Mouse (Mus musculus): ENCODE results near the gene Lrrc75a. TPM values are rescaled to one million over a fixed set of nuclear protein-coding genes. Genes with fewer than 3 reads are reported as not detected.
"Not testable (repeated sequence)": the region's sequence is repeated elsewhere in the genome, so short reads cannot be mapped to it uniquely, and the experiment has no call there.

The Lrrc75a gene
- polyA plus RNA-seq, 1 experiment from 2014 or later: 10.6 TPM

GRCm38 (mm10) chr11:62670006-62670405 lies 21.7 kb upstream of the Lrrc75a start:
- H3K4me2 ChIP-seq (ENCODE audit: low read length): no peak overlapping the region
- no peaks in the 10 kb centered on the region for H3K36me3 ChIP-seq (ENCODE audit: control insufficient read depth, insufficient read depth)
- H3K27ac ChIP-seq (ENCODE audit: low read length): no peak overlapping the region
- no peaks in the 10 kb centered on the region for H3K9me3 ChIP-seq (ENCODE audit: control insufficient read depth, low read length)
- H3K9ac ChIP-seq (replicated peaks; ENCODE audit: low read depth, low read length): no peak overlapping the region
- no peaks in the 10 kb centered on the region for H3K27me3 ChIP-seq (replicated peaks; ENCODE audit: control insufficient read depth, insufficient read depth, low read length)
- 77% methylated on average over 6 of the region's 6 CpGs for WGBS
- peaks cover 7% of the 10 kb centered on the region; the same call in 1 of the 2 replicates for H3K4me1 ChIP-seq (replicated peaks; ENCODE audit: control insufficient read depth, insufficient read depth, low read length)
- H3K4me3 ChIP-seq (replicated peaks; ENCODE audit: low read length): no peak overlapping the region
- ATAC-seq: no peak

- H3K36me3 ChIP-seq (ENCODE audit: control insufficient read depth, insufficient read depth): no peaks in the 10 kb centered on the region
- peak; percentile 33; the same call in 1 of the 2 replicates for ATAC-seq
Measured at GRCm38 (mm10) chr11:62669471-62669870, 21.1 kb upstream of the Lrrc75a start.

GRCm38 (mm10) chr11:62668986-62669385 lies 20.7 kb upstream of the Lrrc75a start:
- no peak for ATAC-seq

More at GRCm38 (mm10) chr11:62669471-62669870, 21.1 kb upstream of the Lrrc75a start:
- no peak overlapping the region for H3K4me3 ChIP-seq (replicated peaks; ENCODE audit: low read length)
- 39% methylated on average over 12 of the region's 12 CpGs for WGBS
- no peaks in the 10 kb centered on the region for H3K27me3 ChIP-seq (replicated peaks; ENCODE audit: control insufficient read depth, insufficient read depth, low read length)
- H3K4me2 ChIP-seq (ENCODE audit: low read length): 0 out of 2 replicates have a peak overlapping the region, but pooled peaks have one; percentile 5
- no peak overlapping the region for H3K9ac ChIP-seq (replicated peaks; ENCODE audit: low read depth, low read length)
- H3K27ac ChIP-seq (ENCODE audit: low read length): no peak overlapping the region
- H3K4me1 ChIP-seq (replicated peaks; ENCODE audit: control insufficient read depth, insufficient read depth, low read length): peaks cover 7% of the 10 kb centered on the region; the same call in 1 of the 2 replicates
- H3K9me3 ChIP-seq (ENCODE audit: control insufficient read depth, low read length): no peaks in the 10 kb centered on the region

DNA sequence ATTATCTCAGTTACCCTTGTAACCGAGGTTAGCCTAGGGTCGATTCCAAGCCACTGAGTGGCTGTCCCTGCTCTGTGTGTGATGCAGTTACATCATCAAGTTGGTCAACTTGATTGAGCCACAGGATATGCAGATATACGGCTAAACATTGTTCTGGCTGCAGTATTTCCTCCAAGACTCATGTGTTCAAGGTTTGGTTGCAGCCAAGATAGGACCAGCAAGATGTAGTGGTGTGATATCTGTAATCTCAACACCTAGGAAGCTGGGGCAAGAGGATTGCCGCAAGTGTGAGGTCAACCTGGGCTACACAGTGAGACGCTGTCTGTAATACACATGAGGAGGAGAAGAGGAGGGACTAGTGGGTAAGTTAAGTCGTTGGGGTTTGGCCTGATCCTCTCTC lies 15.9 kb upstream of the Lrrc75a start:
- H3K4me3 ChIP-seq (replicated peaks; ENCODE audit: low read length): no peak overlapping the region
- no peak for ATAC-seq
- H3K27me3 ChIP-seq (replicated peaks; ENCODE audit: control insufficient read depth, insufficient read depth, low read length): no peaks in the 10 kb centered on the region
- WGBS: 95% methylated on average over 6 of the region's 6 CpGs
- H3K27ac ChIP-seq (ENCODE audit: low read length): no peak overlapping the region
- no peaks in the 10 kb centered on the region for H3K4me1 ChIP-seq (replicated peaks; ENCODE audit: control insufficient read depth, insufficient read depth, low read length)
- no peak overlapping the region for H3K9ac ChIP-seq (replicated peaks; ENCODE audit: low read depth, low read length)
- no peak overlapping the region for H3K4me2 ChIP-seq (ENCODE audit: low read length)
- H3K36me3 ChIP-seq (ENCODE audit: control insufficient read depth, insufficient read depth): no peaks in the 10 kb centered on the region
- H3K9me3 ChIP-seq (ENCODE audit: control insufficient read depth, low read length): no peaks in the 10 kb centered on the region

More at GRCm38 (mm10) chr11:62668986-62669385, 20.7 kb upstream of the Lrrc75a start:
- H3K4me1 ChIP-seq (replicated peaks; ENCODE audit: control insufficient read depth, insufficient read depth, low read length): peaks cover 7% of the 10 kb centered on the region; the same call in 1 of the 2 replicates
- 89% methylated on average over 5 of the region's 5 CpGs for WGBS
- H3K36me3 ChIP-seq (ENCODE audit: control insufficient read depth, insufficient read depth): no peaks in the 10 kb centered on the region
- H3K9me3 ChIP-seq (ENCODE audit: control insufficient read depth, low read length): no peaks in the 10 kb centered on the region
- no peak overlapping the region for H3K27ac ChIP-seq (ENCODE audit: low read length)
- no peak overlapping the region for H3K4me2 ChIP-seq (ENCODE audit: low read length)
- H3K9ac ChIP-seq (replicated peaks; ENCODE audit: low read depth, low read length): no peak overlapping the region
- no peak overlapping the region for H3K4me3 ChIP-seq (replicated peaks; ENCODE audit: low read length)
- no peaks in the 10 kb centered on the region for H3K27me3 ChIP-seq (replicated peaks; ENCODE audit: control insufficient read depth, insufficient read depth, low read length)

GRCm38 (mm10) chr11:62660885-62661284 lies 12.6 kb upstream of the Lrrc75a start:
- Histone ChIP-seq H3K4me2 (ENCODE audit: low read length) (no peak overlapping the region), H3K27ac (ENCODE audit: low read length) (no peak overlapping the region), H3K9me3 (ENCODE audit: control insufficient read depth, low read length) (no peaks in the 10 kb centered on the region), H3K9ac (replicated peaks; ENCODE audit: low read depth, low read length) (no peak overlapping the region), H3K4me3 (replicated peaks; ENCODE audit: low read length) (no peak overlapping the region), H3K36me3 (ENCODE audit: control insufficient read depth, insufficient read depth) (no peaks in the 10 kb centered on the region), H3K27me3 (replicated peaks; ENCODE audit: control insufficient read depth, insufficient read depth, low read length) (no peaks in the 10 kb centered on the region), H3K4me1 (replicated peaks; ENCODE audit: control insufficient read depth, insufficient read depth, low read length) (no peaks in the 10 kb centered on the region)
- no peak for ATAC-seq
- WGBS: 61% methylated on average over 4 of the region's 4 CpGs

GRCm38 (mm10) chr11:62652080-62652479 lies 3.8 kb upstream of the Lrrc75a start:
- Histone ChIP-seq H3K9me3 (ENCODE audit: control insufficient read depth, low read length) (no peaks in the 10 kb centered on the region), H3K27me3 (replicated peaks; ENCODE audit: control insufficient read depth, insufficient read depth, low read length) (no peaks in the 10 kb centered on the region), H3K9ac (replicated peaks; ENCODE audit: low read depth, low read length) (no peak overlapping the region), H3K4me1 (replicated peaks; ENCODE audit: control insufficient read depth, insufficient read depth, low read length) (peaks cover 12% of the 10 kb centered on the region), H3K36me3 (ENCODE audit: control insufficient read depth, insufficient read depth) (no peaks in the 10 kb centered on the region), H3K4me2 (ENCODE audit: low read length) (no peak overlapping the region), H3K4me3 (replicated peaks; ENCODE audit: low read length) (no peak overlapping the region), H3K27ac (ENCODE audit: low read length) (no peak overlapping the region)
- ATAC-seq: no peak
- 75% methylated on average over 3 of the region's 3 CpGs for WGBS

GRCm38 (mm10) chr11:62651563-62651962 lies 3.2 kb upstream of the Lrrc75a start:
- no peak for ATAC-seq
- Histone ChIP-seq H3K27ac (ENCODE audit: low read length) (no peak overlapping the region), H3K4me2 (ENCODE audit: low read length) (no peak overlapping the region), H3K27me3 (replicated peaks; ENCODE audit: control insufficient read depth, insufficient read depth, low read length) (no peaks in the 10 kb centered on the region), H3K4me3 (replicated peaks; ENCODE audit: low read length) (no peak overlapping the region), H3K4me1 (replicated peaks; ENCODE audit: control insufficient read depth, insufficient read depth, low read length) (peaks cover 17% of the 10 kb centered on the region), H3K36me3 (ENCODE audit: control insufficient read depth, insufficient read depth) (no peaks in the 10 kb centered on the region), H3K9ac (replicated peaks; ENCODE audit: low read depth, low read length) (no peak overlapping the region), H3K9me3 (ENCODE audit: control insufficient read depth, low read length) (no peaks in the 10 kb centered on the region)
- 86% methylated on average over 3 of the region's 3 CpGs for WGBS

DNA sequence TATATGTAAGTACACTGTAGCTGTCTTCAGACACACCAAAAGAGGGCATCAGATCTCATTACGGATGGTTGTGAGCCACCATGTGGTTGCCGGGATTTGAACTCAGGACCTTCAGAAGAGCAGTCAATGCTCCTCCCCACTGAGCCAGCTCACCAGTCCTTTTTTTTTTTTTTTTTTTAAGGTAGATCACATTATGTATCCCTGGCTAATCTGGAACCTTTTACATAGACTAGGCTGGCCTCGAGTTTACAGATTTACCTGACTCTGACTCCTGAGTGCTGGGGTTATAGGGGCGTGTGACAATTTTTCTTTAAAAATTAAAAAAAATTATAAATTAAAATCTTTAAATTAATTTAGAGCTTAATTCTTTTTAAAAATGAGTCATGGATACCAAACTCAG lies 1.5 kb upstream of the Lrrc75a start:
- H3K9ac ChIP-seq (replicated peaks; ENCODE audit: low read depth, low read length); H3K36me3 ChIP-seq (ENCODE audit: control insufficient read depth, insufficient read depth); H3K27me3 ChIP-seq (replicated peaks; ENCODE audit: control insufficient read depth, insufficient read depth, low read length); H3K9me3 ChIP-seq (ENCODE audit: control insufficient read depth, low read length); H3K4me3 ChIP-seq (replicated peaks; ENCODE audit: low read length); H3K27ac ChIP-seq (ENCODE audit: low read length); H3K4me2 ChIP-seq (ENCODE audit: low read length); ATAC-seq: not testable (repeated sequence)
- WGBS: 83% methylated on average over 4 of the region's 4 CpGs
- H3K4me1 ChIP-seq (replicated peaks; ENCODE audit: control insufficient read depth, insufficient read depth, low read length): peaks cover 35% of the 10 kb centered on the region

DNA sequence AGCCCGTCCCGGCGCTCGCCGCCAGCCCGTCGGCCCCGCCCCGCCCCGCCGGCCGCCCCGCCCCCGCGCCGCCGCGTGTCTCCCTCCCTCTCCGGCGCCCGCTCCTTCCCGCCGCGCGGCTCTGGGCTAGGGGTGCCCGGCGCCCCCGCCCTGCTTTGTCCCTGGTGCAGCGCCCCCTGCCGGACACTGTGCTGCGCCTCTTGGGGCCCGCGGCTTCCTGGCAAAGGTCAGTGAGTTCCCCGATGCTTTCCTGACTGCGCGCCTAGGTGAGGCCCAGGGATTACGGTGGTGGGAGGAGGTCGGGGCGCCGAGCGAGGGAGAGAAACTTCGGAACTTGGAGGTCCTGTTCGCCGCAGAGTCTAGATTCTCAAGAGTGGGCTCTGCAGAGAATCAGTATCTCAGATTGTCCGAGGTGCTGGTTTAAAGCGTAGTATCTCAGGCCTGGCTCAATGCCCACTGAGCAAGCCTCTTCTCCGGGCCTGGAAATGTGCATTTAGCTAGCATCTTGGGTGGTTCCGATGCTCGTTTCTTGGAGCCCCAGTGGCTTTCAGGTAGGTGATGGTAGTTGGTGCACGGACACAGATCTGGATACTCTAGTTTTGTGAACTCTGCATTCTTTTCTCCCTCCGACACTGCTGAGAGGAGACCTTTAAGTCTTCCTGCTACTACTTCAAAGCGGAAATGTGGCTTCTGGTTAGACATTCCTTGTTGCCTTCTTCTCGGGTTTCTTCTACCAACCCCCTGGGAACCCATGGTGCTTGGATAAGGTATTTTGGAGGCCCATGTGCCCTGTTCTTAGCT lies 468 bp upstream of the Lrrc75a start, which contains the start of gene Mmgt2:
TSS of gene Mmgt2 (plus strand) at position 74 of the 801 bp plus-strand sequence.
- peak within 1 kb of the TSS; percentile 92 for H3K4me2 ChIP-seq (ENCODE audit: low read length)
- peaks cover 38% of the 10 kb centered on the region for H3K4me1 ChIP-seq (replicated peaks; ENCODE audit: control insufficient read depth, insufficient read depth, low read length)
- ATAC-seq: peak; percentile 86
- H3K27me3 ChIP-seq (replicated peaks; ENCODE audit: control insufficient read depth, insufficient read depth, low read length): no peaks in the 10 kb centered on the region
- H3K9ac ChIP-seq (replicated peaks; ENCODE audit: low read depth, low read length): peak within 1 kb of the TSS; percentile 81
- no peaks in the 10 kb centered on the region for H3K36me3 ChIP-seq (ENCODE audit: control insufficient read depth, insufficient read depth)
- H3K27ac ChIP-seq (ENCODE audit: low read length): peak within 1 kb of the TSS; percentile 16; the same call in 1 of the 2 replicates
- H3K9me3 ChIP-seq (ENCODE audit: control insufficient read depth, low read length): no peaks in the 10 kb centered on the region
- under 1% methylated on average over 28 of the region's 53 CpGs for WGBS
- H3K4me3 ChIP-seq (replicated peaks; ENCODE audit: low read length): peak within 1 kb of the TSS; percentile 74

All from forebrain, embryonic 16.5 days (tissue).